Mouse (Mus musculus): Measurements from ENCODE around the gene Rgmb. TPM values are rescaled to one million over a fixed set of nuclear protein-coding genes. Genes with fewer than 3 reads are reported as not detected.
A peak's percentile ranks its signal among the peaks of the same experiment; 100 is the strongest.

Rgmb gene
- total RNA-seq, 2 experiments from 2014 or later: 0.04 to 0.05 TPM

- peak; percentile 63 for ATAC-seq (replicated peaks; ENCODE audit: poor library complexity)
These were observed 43.8 kb downstream of the Rgmb start for GRCm38 (mm10) chr17:15787036-15787435.

- no peak for ATAC-seq (replicated peaks; ENCODE audit: poor library complexity)
These were observed 52.9 kb downstream of the Rgmb start for GRCm38 (mm10) chr17:15777979-15778378.

- ATAC-seq (replicated peaks; ENCODE audit: poor library complexity): no peak
These were observed 54.5 kb downstream of the Rgmb start for GRCm38 (mm10) chr17:15776349-15776748.

GRCm38 (mm10) chr17:15774565-15775215, 56.1 kb downstream of the Rgmb start:
- peak; percentile 91 for ATAC-seq (replicated peaks; ENCODE audit: poor library complexity)

GRCm38 (mm10) chr17:15773956-15774355, 56.9 kb downstream of the Rgmb start:
- peak; percentile 63 for ATAC-seq (replicated peaks; ENCODE audit: poor library complexity)

- no peak for ATAC-seq (replicated peaks; ENCODE audit: poor library complexity)
These were observed 61.6 kb downstream of the Rgmb start for GRCm38 (mm10) chr17:15769081-15769724.

- ATAC-seq (replicated peaks; ENCODE audit: poor library complexity): peak; percentile 83
These were observed 69.6 kb downstream of the Rgmb start for GRCm38 (mm10) chr17:15761191-15761590.

Other genes starting within 250 kb of the Rgmb start
- gene Chd1, start 126.1 kb downstream of the Rgmb start, total RNA-seq (2015): 40.4 and 47.2 TPM in 2 replicates
- 59.2 and 68.7 TPM in 2 replicates for gene Chd1, start 126.1 kb downstream of the Rgmb start, total RNA-seq (2017)

All from megakaryocyte progenitor cell, adult 5-6 weeks (primary cell).